Mouse (Mus musculus): ENCODE data around the gene Tmem266. TPM values are rescaled to one million over a fixed set of nuclear protein-coding genes. Genes with fewer than 3 reads are reported as not detected.
A peak's percentile ranks its signal among the peaks of the same experiment; 100 is the strongest.

The Tmem266 gene
- 0.90 and 0.94 TPM in 2 replicates for polyA plus RNA-seq (2014; fragmentation: Nextera tagmentation; extraction: Ambion mirVana)

- Histone ChIP-seq H3K9ac (ENCODE audit: low read length) (peak within 1 kb of the TSS; percentile 79), H3K4me3 (ENCODE audit: low read depth, low read length) (peak within 1 kb of the TSS; percentile 72), H3K9me3 (replicated peaks; ENCODE audit: control insufficient read depth, low read length) (no peaks in the 10 kb centered on the region), H3K27ac (ENCODE audit: low read depth, low read length) (peak within 1 kb of the TSS; percentile 71; the same call in 1 of the 2 replicates), H3K27me3 (replicated peaks; ENCODE audit: control insufficient read depth, insufficient read depth, low read length) (0 out of 2 replicates have a peak, but pooled peaks cover 7% of the 10 kb centered on the region), H3K36me3 (ENCODE audit: control insufficient read depth, insufficient read depth, low read length) (no peaks in the 10 kb centered on the region), H3K4me2 (ENCODE audit: low read length) (peak within 1 kb of the TSS; percentile 72), H3K4me1 (ENCODE audit: control insufficient read depth, insufficient read depth, low read length) (0 out of 2 replicates have a peak, but pooled peaks cover 5% of the 10 kb centered on the region)
- WGBS, result under 1% methylated on average over 68 of the region's 82 CpGs
- peak; percentile 90 for ATAC-seq
- peak; percentile 90 for DNase-seq (ENCODE audit: low spot score)
Observed at GRCm38 (mm10) chr9:55326515-55327233, at the start of gene Tmem266, which contains the start of gene Nrg4. Gene Tmem266 (plus strand): TSS chr9:55326913. Gene Nrg4 (minus strand): TSS chr9:55326844.

GRCm38 (mm10) chr9:55277562-55277961 is 49.2 kb upstream of the Tmem266 start:
- Histone ChIP-seq H3K36me3 (ENCODE audit: control insufficient read depth, insufficient read depth, low read length) (no peaks in the 10 kb centered on the region), H3K4me3 (ENCODE audit: low read depth, low read length) (no peak overlapping the region), H3K4me2 (ENCODE audit: low read length) (no peak overlapping the region), H3K9ac (ENCODE audit: low read length) (no peak overlapping the region), H3K9me3 (replicated peaks; ENCODE audit: control insufficient read depth, low read length) (no peaks in the 10 kb centered on the region), H3K27ac (ENCODE audit: low read depth, low read length) (no peak overlapping the region), H3K4me1 (ENCODE audit: control insufficient read depth, insufficient read depth, low read length) (no peaks in the 10 kb centered on the region), H3K27me3 (replicated peaks; ENCODE audit: control insufficient read depth, insufficient read depth, low read length) (no peaks in the 10 kb centered on the region)
- 76% methylated on average over 4 of the region's 4 CpGs for WGBS
- no peak for ATAC-seq
- DNase-seq (ENCODE audit: low spot score), result no peak

DNA sequence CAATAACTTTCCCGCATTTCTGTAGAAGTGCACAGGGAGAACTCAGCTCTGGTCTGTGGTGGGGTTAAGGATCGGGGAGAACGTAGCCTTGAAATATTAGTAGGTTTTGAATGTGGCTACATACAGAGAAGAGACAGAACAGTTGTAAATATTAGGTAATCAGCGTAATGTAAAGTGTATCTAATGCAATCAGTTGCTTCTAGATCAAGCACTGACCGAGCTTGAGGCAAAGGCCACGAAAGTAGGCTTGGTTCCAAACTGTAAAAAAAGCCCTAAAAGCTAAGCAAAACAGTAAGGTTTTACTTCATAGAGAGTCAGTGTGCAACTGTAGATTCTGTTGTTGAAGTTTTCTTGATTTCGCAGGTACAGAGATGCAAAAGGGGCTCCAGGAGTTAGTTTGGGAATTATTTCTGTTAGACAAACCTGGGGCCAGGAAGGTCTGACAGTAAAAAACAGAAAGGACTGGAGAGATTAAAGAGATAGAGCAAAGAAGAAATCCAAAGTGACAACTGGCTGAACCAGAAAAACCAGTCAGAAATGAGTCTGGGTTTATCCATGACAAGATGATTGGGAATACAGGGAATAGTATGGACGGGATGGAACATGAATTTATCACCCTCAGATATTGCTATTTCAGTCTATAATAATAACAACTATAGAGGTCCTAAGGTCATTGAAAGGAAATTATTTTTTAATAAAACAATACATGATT is 47.4 kb upstream of the Tmem266 start:
- Histone ChIP-seq H3K4me2 (ENCODE audit: low read length) (no peak overlapping the region), H3K27me3 (replicated peaks; ENCODE audit: control insufficient read depth, insufficient read depth, low read length) (no peaks in the 10 kb centered on the region), H3K4me3 (ENCODE audit: low read depth, low read length) (no peak overlapping the region), H3K9me3 (replicated peaks; ENCODE audit: control insufficient read depth, low read length) (no peaks in the 10 kb centered on the region), H3K4me1 (ENCODE audit: control insufficient read depth, insufficient read depth, low read length) (no peaks in the 10 kb centered on the region), H3K9ac (ENCODE audit: low read length) (no peak overlapping the region), H3K27ac (ENCODE audit: low read depth, low read length) (no peak overlapping the region), H3K36me3 (ENCODE audit: control insufficient read depth, insufficient read depth, low read length) (no peaks in the 10 kb centered on the region)
- no peak for ATAC-seq
- WGBS, result 91% methylated on average over 8 of the region's 8 CpGs
- DNase-seq (ENCODE audit: low spot score), result no peak

DNA sequence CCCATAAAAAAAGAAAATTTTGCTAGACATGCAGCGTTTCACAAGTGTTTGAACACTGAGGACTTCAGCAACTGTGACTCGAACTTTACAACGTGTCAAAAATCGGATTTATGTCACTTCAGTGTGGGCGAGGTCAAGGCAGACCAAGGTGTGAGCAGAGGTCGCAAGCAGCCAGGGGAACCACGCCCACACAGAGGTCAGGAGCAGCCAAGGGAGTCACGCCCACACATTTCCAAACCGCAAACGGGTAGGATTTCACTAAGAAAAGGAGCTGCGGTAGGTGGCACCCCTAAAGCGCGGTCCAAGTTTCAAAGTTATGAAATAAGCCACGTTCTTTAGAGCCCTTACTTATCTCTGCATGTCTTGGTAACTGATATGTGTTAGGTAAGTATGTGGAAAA is 43.2 kb upstream of the Tmem266 start:
- no peak for DNase-seq (ENCODE audit: low spot score)
- WGBS, result 8% methylated on average over 14 of the region's 14 CpGs
- no peak for ATAC-seq

GRCm38 (mm10) chr9:55285197-55285596 is 41.5 kb upstream of the Tmem266 start:
- WGBS, result 85% methylated on average over 3 of the region's 3 CpGs
- H3K9me3 ChIP-seq (replicated peaks; ENCODE audit: control insufficient read depth, low read length), result no peaks in the 10 kb centered on the region
- H3K4me2 ChIP-seq (ENCODE audit: low read length), result no peak overlapping the region
- H3K27me3 ChIP-seq (replicated peaks; ENCODE audit: control insufficient read depth, insufficient read depth, low read length), result no peaks in the 10 kb centered on the region
- no peak overlapping the region for H3K27ac ChIP-seq (ENCODE audit: low read depth, low read length)
- no peak overlapping the region for H3K9ac ChIP-seq (ENCODE audit: low read length)
- ATAC-seq (no peak), DNase-seq (ENCODE audit: low spot score) (no peak)
- no peaks in the 10 kb centered on the region for H3K36me3 ChIP-seq (ENCODE audit: control insufficient read depth, insufficient read depth, low read length)
- H3K4me3 ChIP-seq (ENCODE audit: low read depth, low read length), result no peak overlapping the region
- no peaks in the 10 kb centered on the region for H3K4me1 ChIP-seq (ENCODE audit: control insufficient read depth, insufficient read depth, low read length)

More for the DNA sequence above, 43.2 kb upstream of the Tmem266 start:
- no peaks in the 10 kb centered on the region for H3K4me1 ChIP-seq (ENCODE audit: control insufficient read depth, insufficient read depth, low read length)
- H3K27ac ChIP-seq (ENCODE audit: low read depth, low read length), result no peak overlapping the region
- no peaks in the 10 kb centered on the region for H3K27me3 ChIP-seq (replicated peaks; ENCODE audit: control insufficient read depth, insufficient read depth, low read length)
- H3K9me3 ChIP-seq (replicated peaks; ENCODE audit: control insufficient read depth, low read length), result no peaks in the 10 kb centered on the region
- H3K4me2 ChIP-seq (ENCODE audit: low read length), result no peak overlapping the region
- H3K9ac ChIP-seq (ENCODE audit: low read length), result no peak overlapping the region
- no peaks in the 10 kb centered on the region for H3K36me3 ChIP-seq (ENCODE audit: control insufficient read depth, insufficient read depth, low read length)
- H3K4me3 ChIP-seq (ENCODE audit: low read depth, low read length), result no peak overlapping the region

DNA sequence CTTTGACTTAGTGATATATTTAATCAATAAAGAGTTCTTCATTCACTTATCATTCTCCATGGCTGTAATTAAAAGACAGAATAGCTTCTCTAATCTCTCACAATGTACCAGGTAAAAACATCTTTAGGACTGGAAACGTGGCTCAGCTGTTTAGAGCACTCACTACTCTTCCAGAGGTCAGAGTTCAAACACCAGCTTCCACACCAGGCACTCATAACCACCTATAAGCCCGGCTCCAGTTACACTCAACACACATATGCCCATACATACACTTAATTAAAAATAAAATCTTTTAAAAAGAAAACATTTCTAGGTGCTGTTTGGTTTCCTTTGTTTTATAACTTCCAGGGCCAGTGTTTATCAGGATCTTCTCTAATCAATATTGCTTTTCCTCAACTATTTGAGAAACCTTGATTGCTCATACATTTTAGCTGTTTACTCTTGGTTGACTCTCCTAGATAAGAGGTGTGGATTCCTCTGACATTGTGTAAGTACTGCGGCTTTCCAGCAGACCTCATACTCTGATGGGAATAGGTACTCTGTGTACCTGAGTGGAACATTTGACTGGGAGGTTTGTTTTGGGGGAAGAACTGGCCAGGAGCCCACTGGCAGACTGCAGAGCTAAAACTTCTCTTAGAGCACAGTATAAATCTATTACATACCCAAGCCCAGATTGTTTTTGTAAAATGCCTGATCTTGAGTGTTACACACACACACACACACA is 37.1 kb upstream of the Tmem266 start:
- Histone ChIP-seq H3K4me3 (ENCODE audit: low read depth, low read length) (no peak overlapping the region), H3K4me2 (ENCODE audit: low read length) (no peak overlapping the region), H3K9ac (ENCODE audit: low read length) (no peak overlapping the region), H3K27me3 (replicated peaks; ENCODE audit: control insufficient read depth, insufficient read depth, low read length) (no peaks in the 10 kb centered on the region), H3K9me3 (replicated peaks; ENCODE audit: control insufficient read depth, low read length) (no peaks in the 10 kb centered on the region), H3K27ac (ENCODE audit: low read depth, low read length) (no peak overlapping the region), H3K36me3 (ENCODE audit: control insufficient read depth, insufficient read depth, low read length) (no peaks in the 10 kb centered on the region), H3K4me1 (ENCODE audit: control insufficient read depth, insufficient read depth, low read length) (no peaks in the 10 kb centered on the region)
- no peak for ATAC-seq
- no peak for DNase-seq (ENCODE audit: low spot score)
- WGBS, result 80% methylated on average over 3 of the region's 3 CpGs

DNA sequence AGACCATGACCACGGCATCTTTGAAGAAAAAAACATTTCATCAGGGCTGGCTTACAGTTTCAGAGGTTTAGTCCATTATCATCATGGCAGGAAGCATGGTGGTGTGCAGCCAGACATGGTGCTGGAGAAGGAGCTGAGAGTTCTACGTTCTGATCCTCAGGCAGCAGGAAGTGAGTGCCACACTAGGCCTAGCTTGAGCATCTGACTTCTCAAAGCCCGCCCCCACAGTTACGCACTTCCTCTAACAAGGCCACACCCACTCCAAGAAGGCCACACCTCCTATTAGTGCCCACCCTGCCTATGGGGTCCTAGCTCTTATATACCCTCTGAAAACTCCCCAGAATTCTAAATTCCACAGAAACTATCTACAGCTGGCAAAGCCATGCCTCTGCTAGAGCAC is 34.7 kb upstream of the Tmem266 start:
- no peaks in the 10 kb centered on the region for H3K36me3 ChIP-seq (ENCODE audit: control insufficient read depth, insufficient read depth, low read length)
- no peak overlapping the region for H3K4me2 ChIP-seq (ENCODE audit: low read length)
- DNase-seq (ENCODE audit: low spot score) (no peak), ATAC-seq (no peak)
- WGBS, result 92% methylated on average over 4 of the region's 4 CpGs
- no peaks in the 10 kb centered on the region for H3K9me3 ChIP-seq (replicated peaks; ENCODE audit: control insufficient read depth, low read length)
- no peaks in the 10 kb centered on the region for H3K4me1 ChIP-seq (ENCODE audit: control insufficient read depth, insufficient read depth, low read length)
- H3K27ac ChIP-seq (ENCODE audit: low read depth, low read length), result no peak overlapping the region
- H3K27me3 ChIP-seq (replicated peaks; ENCODE audit: control insufficient read depth, insufficient read depth, low read length), result no peaks in the 10 kb centered on the region
- H3K4me3 ChIP-seq (ENCODE audit: low read depth, low read length), result no peak overlapping the region
- H3K9ac ChIP-seq (ENCODE audit: low read length), result no peak overlapping the region

DNA sequence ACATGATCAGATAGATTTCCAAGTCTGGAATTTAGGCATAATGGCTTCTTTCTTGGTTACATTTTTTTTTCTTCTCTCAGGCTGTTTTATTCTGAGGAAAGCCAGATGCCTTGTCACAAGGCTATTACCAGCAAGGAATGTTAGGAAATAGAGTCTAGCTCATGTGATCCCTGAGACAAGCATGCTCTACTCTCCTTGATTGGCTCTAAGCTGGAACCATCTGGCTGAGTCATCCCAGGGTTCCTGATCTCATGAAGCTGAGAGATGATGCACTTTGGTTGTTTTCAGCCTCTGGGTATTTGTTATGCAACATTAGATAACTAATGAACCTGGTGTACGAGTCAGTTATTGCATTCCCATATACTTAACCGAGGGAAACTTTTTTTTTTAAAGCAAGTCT is 30.5 kb upstream of the Tmem266 start:
- Histone ChIP-seq H3K36me3 (ENCODE audit: control insufficient read depth, insufficient read depth, low read length) (no peaks in the 10 kb centered on the region), H3K4me3 (ENCODE audit: low read depth, low read length) (no peak overlapping the region), H3K4me2 (ENCODE audit: low read length) (no peak overlapping the region), H3K27ac (ENCODE audit: low read depth, low read length) (no peak overlapping the region), H3K9me3 (replicated peaks; ENCODE audit: control insufficient read depth, low read length) (no peaks in the 10 kb centered on the region), H3K27me3 (replicated peaks; ENCODE audit: control insufficient read depth, insufficient read depth, low read length) (no peaks in the 10 kb centered on the region), H3K4me1 (ENCODE audit: control insufficient read depth, insufficient read depth, low read length) (no peaks in the 10 kb centered on the region), H3K9ac (ENCODE audit: low read length) (no peak overlapping the region)
- WGBS, result 25% methylated on average over 2 of the region's 2 CpGs
- no peak for DNase-seq (ENCODE audit: low spot score)
- ATAC-seq, result no peak

All from forebrain, embryonic 14.5 days (tissue).